Mouse (Mus musculus): ENCODE measurements around the gene Yme1l1. TPM values are rescaled to one million over a fixed set of nuclear protein-coding genes. Genes with fewer than 3 reads are reported as not detected.

Gene Yme1l1
- polyA plus RNA-seq, 1 experiment from 2014 or later = 40.1 TPM

GRCm38 (mm10) chr2:23201034-23201433 lies 44.9 kb downstream of the Yme1l1 start:
- no peaks in the 10 kb centered on the region for H3K4me1 ChIP-seq (replicated peaks; ENCODE audit: control insufficient read depth, insufficient read depth, low read length)
- ATAC-seq = no peak
- 45% methylated on average over 1 of the region's 1 CpGs for WGBS

GRCm38 (mm10) chr2:23202900-23203670 lies 46.9 kb downstream of the Yme1l1 start:
- no peaks in the 10 kb centered on the region for H3K27me3 ChIP-seq (replicated peaks; ENCODE audit: control insufficient read depth, insufficient read depth, low read length)
- TF ChIP-seq CTCF (IDR thresholded peaks at IDR 0.05; ENCODE audit: low read depth) = no peak
- ATAC-seq = no peak
- WGBS = 69% methylated on average over 15 of the region's 15 CpGs
- no peaks in the 10 kb centered on the region for H3K9me3 ChIP-seq (ENCODE audit: control insufficient read depth)
- H3K27ac ChIP-seq (ENCODE audit: low read depth, low read length) = no peak overlapping the region
- H3K9ac ChIP-seq (ENCODE audit: low read depth, low read length) = no peak overlapping the region
- H3K4me1 ChIP-seq (replicated peaks; ENCODE audit: control insufficient read depth, insufficient read depth, low read length) = no peaks in the 10 kb centered on the region
- H3K36me3 ChIP-seq (ENCODE audit: control insufficient read depth, insufficient read depth) = peaks cover 23% of the 10 kb centered on the region
- H3K4me3 ChIP-seq (ENCODE audit: low read depth, low read length) = no peak overlapping the region
- H3K4me2 ChIP-seq (replicated peaks; ENCODE audit: low read depth) = no peak overlapping the region

More at GRCm38 (mm10) chr2:23201034-23201433, 44.9 kb downstream of the Yme1l1 start:
- TF ChIP-seq CTCF (IDR thresholded peaks at IDR 0.05; ENCODE audit: low read depth) = no peak
- H3K4me3 ChIP-seq (ENCODE audit: low read depth, low read length) = no peak overlapping the region
- H3K36me3 ChIP-seq (ENCODE audit: control insufficient read depth, insufficient read depth) = peaks cover 27% of the 10 kb centered on the region
- no peaks in the 10 kb centered on the region for H3K27me3 ChIP-seq (replicated peaks; ENCODE audit: control insufficient read depth, insufficient read depth, low read length)
- no peaks in the 10 kb centered on the region for H3K9me3 ChIP-seq (ENCODE audit: control insufficient read depth)
- no peak overlapping the region for H3K4me2 ChIP-seq (replicated peaks; ENCODE audit: low read depth)
- H3K27ac ChIP-seq (ENCODE audit: low read depth, low read length) = no peak overlapping the region
- no peak overlapping the region for H3K9ac ChIP-seq (ENCODE audit: low read depth, low read length)

GRCm38 (mm10) chr2:23207070-23207526 lies 50.9 kb downstream of the Yme1l1 start, which contains the start of gene 4931423N10Rik:
Gene 4931423N10Rik, plus strand, starts transcription at chr2:23207476.
- WGBS = 75% methylated on average over 15 of the region's 15 CpGs
- no peak for ATAC-seq
- no peaks in the 10 kb centered on the region for H3K27me3 ChIP-seq (replicated peaks; ENCODE audit: control insufficient read depth, insufficient read depth, low read length)
- H3K4me1 ChIP-seq (replicated peaks; ENCODE audit: control insufficient read depth, insufficient read depth, low read length) = no peaks in the 10 kb centered on the region
- H3K27ac ChIP-seq (ENCODE audit: low read depth, low read length) = no peak within 1 kb of the TSS
- TF ChIP-seq CTCF (IDR thresholded peaks at IDR 0.05; ENCODE audit: low read depth) = peak; percentile 40
- no peak within 1 kb of the TSS for H3K4me2 ChIP-seq (replicated peaks; ENCODE audit: low read depth)
- no peaks in the 10 kb centered on the region for H3K9me3 ChIP-seq (ENCODE audit: control insufficient read depth)
- no peak within 1 kb of the TSS for H3K4me3 ChIP-seq (ENCODE audit: low read depth, low read length)
- no peak within 1 kb of the TSS for H3K9ac ChIP-seq (ENCODE audit: low read depth, low read length)
- H3K36me3 ChIP-seq (ENCODE audit: control insufficient read depth, insufficient read depth) = no peaks in the 10 kb centered on the region

DNA sequence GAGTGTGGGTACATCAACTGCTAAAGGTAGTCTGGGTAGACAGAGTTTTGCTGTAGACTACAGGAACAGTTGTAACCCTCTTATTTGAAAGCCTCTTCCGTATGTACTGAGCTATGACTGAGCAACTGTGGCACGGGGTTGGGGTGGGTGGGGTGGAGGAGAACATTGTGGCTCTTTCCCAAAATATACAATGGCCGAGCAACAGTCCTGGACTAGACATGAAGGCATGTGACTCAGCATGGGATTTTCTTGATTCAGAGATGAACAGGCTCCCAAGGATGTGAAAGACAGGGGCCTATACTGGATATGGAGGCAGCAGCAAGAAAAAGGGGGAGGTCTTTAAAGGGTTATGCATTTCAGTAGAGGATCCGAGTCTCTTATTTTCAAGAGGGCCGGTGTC lies 57.5 kb downstream of the Yme1l1 start:
- Histone ChIP-seq H3K9me3 (ENCODE audit: control insufficient read depth) (no peaks in the 10 kb centered on the region), H3K4me2 (replicated peaks; ENCODE audit: low read depth) (no peak overlapping the region), H3K27ac (ENCODE audit: low read depth, low read length) (no peak overlapping the region), H3K36me3 (ENCODE audit: control insufficient read depth, insufficient read depth) (no peaks in the 10 kb centered on the region), H3K4me1 (replicated peaks; ENCODE audit: control insufficient read depth, insufficient read depth, low read length) (no peaks in the 10 kb centered on the region), H3K9ac (ENCODE audit: low read depth, low read length) (no peak overlapping the region), H3K27me3 (replicated peaks; ENCODE audit: control insufficient read depth, insufficient read depth, low read length) (no peaks in the 10 kb centered on the region), H3K4me3 (ENCODE audit: low read depth, low read length) (no peak overlapping the region)
- WGBS = 80% methylated on average over 5 of the region's 5 CpGs
- no peak for TF ChIP-seq CTCF (IDR thresholded peaks at IDR 0.05; ENCODE audit: low read depth)
- ATAC-seq = no peak

- Histone ChIP-seq H3K9me3 (ENCODE audit: control insufficient read depth) (no peaks in the 10 kb centered on the region), H3K27me3 (replicated peaks; ENCODE audit: control insufficient read depth, insufficient read depth, low read length) (no peaks in the 10 kb centered on the region), H3K4me1 (replicated peaks; ENCODE audit: control insufficient read depth, insufficient read depth, low read length) (no peaks in the 10 kb centered on the region), H3K9ac (ENCODE audit: low read depth, low read length) (no peak overlapping the region), H3K4me2 (replicated peaks; ENCODE audit: low read depth) (no peak overlapping the region), H3K27ac (ENCODE audit: low read depth, low read length) (no peak overlapping the region), H3K4me3 (ENCODE audit: low read depth, low read length) (no peak overlapping the region), H3K36me3 (ENCODE audit: control insufficient read depth, insufficient read depth) (no peaks in the 10 kb centered on the region)
- ATAC-seq = no peak
- no peak for TF ChIP-seq CTCF (IDR thresholded peaks at IDR 0.05; ENCODE audit: low read depth)
- 70% methylated on average over 6 of the region's 7 CpGs for WGBS
Observed at GRCm38 (mm10) chr2:23225199-23225598, 69.0 kb downstream of the Yme1l1 start.

DNA sequence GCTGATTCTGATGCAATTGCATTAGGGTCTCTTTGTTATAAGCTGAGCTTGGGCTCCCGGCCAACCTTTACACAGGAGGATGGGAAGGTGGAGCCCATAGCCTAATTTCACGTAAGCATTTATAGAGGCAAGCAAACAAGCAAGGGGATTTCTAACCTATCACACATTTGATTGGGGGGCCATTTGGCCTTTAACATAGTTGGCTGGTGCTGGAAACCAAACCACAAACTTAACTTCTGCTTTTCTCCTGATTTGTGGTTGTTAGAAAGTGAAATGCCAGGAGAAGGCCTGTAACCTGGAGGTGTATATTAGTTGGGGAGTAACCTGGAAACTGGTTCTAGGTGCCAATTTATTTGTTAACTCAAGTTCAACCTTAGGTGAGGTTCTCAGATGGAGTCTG lies 72.3 kb downstream of the Yme1l1 start:
- WGBS = 76% methylated on average over 2 of the region's 2 CpGs
- H3K4me3 ChIP-seq (ENCODE audit: low read depth, low read length) = no peak overlapping the region
- no peak overlapping the region for H3K9ac ChIP-seq (ENCODE audit: low read depth, low read length)
- H3K36me3 ChIP-seq (ENCODE audit: control insufficient read depth, insufficient read depth) = no peaks in the 10 kb centered on the region
- no peak for TF ChIP-seq CTCF (IDR thresholded peaks at IDR 0.05; ENCODE audit: low read depth)
- no peak overlapping the region for H3K4me2 ChIP-seq (replicated peaks; ENCODE audit: low read depth)
- H3K9me3 ChIP-seq (ENCODE audit: control insufficient read depth) = no peaks in the 10 kb centered on the region
- no peak overlapping the region for H3K27ac ChIP-seq (ENCODE audit: low read depth, low read length)
- no peaks in the 10 kb centered on the region for H3K4me1 ChIP-seq (replicated peaks; ENCODE audit: control insufficient read depth, insufficient read depth, low read length)
- ATAC-seq = no peak
- no peaks in the 10 kb centered on the region for H3K27me3 ChIP-seq (replicated peaks; ENCODE audit: control insufficient read depth, insufficient read depth, low read length)

All from intestine, postnatal 0 days (tissue).